In genomic region chr2:64962196-64962595, GRCm38 (mm10) we compare ENCODE assay signal across 16 mouse cellular contexts.
"Had no signal": no experiment of that assay in that cellular context is flagged by ENCODE, and none has a peak within 500 bp of the region (broad histone marks: within the 10 kb centered on the region; RNA-seq: fewer than 3 reads in every experiment).

No protein-coding gene starts in this region.

- H3K4me1 ChIP-seq: intestine, embryonic 15.5 days; liver, embryonic 13.5 days; stomach, embryonic 15.5 days had no signal

- H3K27ac ChIP-seq: intestine, embryonic 15.5 days; liver, embryonic 13.5 days; stomach, embryonic 15.5 days had no signal

- H3K27me3 ChIP-seq: intestine, embryonic 15.5 days; kidney, embryonic 15.5 days; liver, embryonic 13.5 days; stomach, embryonic 15.5 days had no signal

- DNase-seq: kidney, adult 11 months; kidney, adult 8-10 months; kidney, postnatal 10 days; kidney, postnatal 36 days; liver, embryonic 13.5 days; lung, adult 2 months; lung, postnatal 14 days; lung, postnatal 4 days; midbrain, embryonic 14.5 days; right cerebral cortex, postnatal 25 days; spleen, adult 18-20 months; thymus, postnatal 25 days had no signal

- H3K36me3 ChIP-seq: intestine, embryonic 15.5 days; kidney, embryonic 15.5 days; liver, embryonic 13.5 days; stomach, embryonic 15.5 days had no signal

- H3K4me3 ChIP-seq: intestine, embryonic 15.5 days; kidney, embryonic 15.5 days; left cerebral cortex, adult 2 months; liver, embryonic 13.5 days; stomach, embryonic 15.5 days had no signal
